Mouse (Mus musculus) forebrain, postnatal 0 days (tissue): ENCODE data around the gene Arhgef1. TPM values are rescaled to one million over a fixed set of nuclear protein-coding genes. Genes with fewer than 3 reads are reported as not detected.

Experiments
- ATAC-seq: fragments of 200-750 bp; cut with Nextera tagmentation; 2 replicates; pipeline ENCODE4 v1.8.0; 2017; ENCODE audit warnings: mild to moderate bottlenecking, moderate library complexity
- DNase-seq: peaks from one replicate; pipeline ENCODE4 v3.0.0-alpha.2; 2015
- H3K27ac ChIP-seq: fragments of 300-500 bp; sonication (generic); 2 replicates; pipeline ENCODE4 v1.5.1; 2014; ENCODE audit warnings: low read depth, mild to moderate bottlenecking, antibody characterized with exemption, low read length, moderate library complexity, mixed read lengths
- H3K27me3 ChIP-seq: fragments of 300-500 bp; sonication (generic); 2 replicates; pipeline ENCODE4 v1.6.1; 2014; ENCODE audit warnings: mild to moderate bottlenecking, low read length, mixed read lengths; ENCODE audit not compliant: insufficient read depth
- H3K36me3 ChIP-seq: fragments of 300-500 bp; sonication (generic); 2 replicates; pipeline ENCODE4 v1.6.1; 2014; ENCODE audit warnings: mild to moderate bottlenecking, moderate library complexity; ENCODE audit not compliant: insufficient read depth
- H3K4me1 ChIP-seq: fragments of 300-500 bp; sonication (generic); 2 replicates; pipeline ENCODE4 v1.6.1; 2014; ENCODE audit warnings: antibody characterized with exemption; ENCODE audit not compliant: insufficient read depth
- H3K4me2 ChIP-seq: fragments of 300-500 bp; sonication (generic); 2 replicates; pipeline ENCODE4 v1.6.1; 2014; ENCODE audit warnings: low read depth, mild to moderate bottlenecking, moderate library complexity
- H3K4me3 ChIP-seq: fragments of 300-500 bp; sonication (generic); 2 replicates; pipeline ENCODE4 v1.5.1; 2014; ENCODE audit warnings: low read depth, low read length, mixed read lengths
- H3K9ac ChIP-seq: fragments of 300-500 bp; sonication (generic); 2 replicates; pipeline ENCODE4 v1.6.1; 2014; ENCODE audit warnings: mild to moderate bottlenecking
- H3K9me3 ChIP-seq: fragments of 300-500 bp; sonication (generic); 2 replicates; pipeline ENCODE4 v1.6.1; 2016; ENCODE audit warnings: low read length
- CTCF ChIP-seq: sonication (generic); IDR thresholded peaks from 2 replicates; pipeline ENCODE4 v1.5.1; 2016; ENCODE audit warnings: antibody characterized with exemption, control low read depth, low read depth
- WGBS: fragments of 180-500 bp; shearing (Covaris S2); extraction: QIAGEN DNeasy Blood & Tissue Kit; methylation state at CpG from one replicate; pipeline ENCODE4 v1.1.7; 2014; 5-methylcytosine and 5-hydroxymethylcytosine counted together
- polyA plus RNA-seq: library from polyadenylated mRNA; unstranded; fragments of >200 nt; fragmentation: Nextera tagmentation; extraction: Ambion mirVana; gene quantifications from 2 replicates; pipeline ENCODE4 v1.2.1, GENCODE M21; 2015
- total RNA-seq: library from RNA; depleted of rRNA; stranded (reverse); fragments of >200 nt; gene quantifications from 2 replicates; pipeline ENCODE4 v1.2.3, GENCODE M21; 2014

Arhgef1 gene
- total and polyA plus RNA-seq, 2 experiments from 2014 or later = 26.8 to 30.3 TPM

- Histone ChIP-seq H3K4me3 (no peak overlapping the region), H3K4me2 (no peak overlapping the region), H3K4me1 (no peaks in the 10 kb centered on the region), H3K27me3 (peaks cover 77% of the 10 kb centered on the region), H3K36me3 (no peaks in the 10 kb centered on the region), H3K9me3 (no peaks in the 10 kb centered on the region), H3K9ac (no peak overlapping the region), H3K27ac (no peak overlapping the region)
- WGBS = 5% methylated on average over 6 of the region's 6 CpGs
- ATAC-seq = no peak
- no peak for DNase-seq
- no peak for TF ChIP-seq CTCF
Measured at GRCm38 (mm10) chr7:24943641-24944040, 40.9 kb downstream of the Arhgef1 start.

GRCm38 (mm10) chr7:24944257-24944950 lies 41.7 kb downstream of the Arhgef1 start, which contains the start of gene Gm4881:
Gm4881 (minus strand) TSS chr7:24944494.
- 4% methylated on average over 68 of the region's 72 CpGs for WGBS
- ATAC-seq = no peak
- no peak for TF ChIP-seq CTCF
- H3K9me3 ChIP-seq = no peaks in the 10 kb centered on the region
- H3K4me1 ChIP-seq = no peaks in the 10 kb centered on the region
- peak within 1 kb of the TSS; percentile 37 for H3K4me3 ChIP-seq
- no peak for DNase-seq
- H3K36me3 ChIP-seq = no peaks in the 10 kb centered on the region
- peaks cover 79% of the 10 kb centered on the region for H3K27me3 ChIP-seq
- no peak within 1 kb of the TSS for H3K27ac ChIP-seq
- H3K9ac ChIP-seq = no peak within 1 kb of the TSS
- H3K4me2 ChIP-seq = peak within 1 kb of the TSS; percentile 63

GRCm38 (mm10) chr7:24947316-24948048 lies 44.8 kb downstream of the Arhgef1 start:
- Histone ChIP-seq H3K9ac (no peak overlapping the region), H3K4me2 (no peak overlapping the region), H3K36me3 (no peaks in the 10 kb centered on the region), H3K4me3 (no peak overlapping the region), H3K9me3 (no peaks in the 10 kb centered on the region), H3K27me3 (peaks cover 87% of the 10 kb centered on the region), H3K27ac (no peak overlapping the region), H3K4me1 (no peaks in the 10 kb centered on the region)
- DNase-seq (no peak), ATAC-seq (no peak)
- 3% methylated on average over 7 of the region's 7 CpGs for WGBS
- TF ChIP-seq CTCF = no peak

- no peak for TF ChIP-seq CTCF
- Histone ChIP-seq H3K9ac (no peak overlapping the region), H3K4me3 (peak overlapping the region; percentile 7; the same call in 1 of the 2 replicates), H3K4me1 (no peaks in the 10 kb centered on the region), H3K27ac (no peak overlapping the region), H3K4me2 (peak overlapping the region; percentile 27; the same call in 1 of the 2 replicates), H3K9me3 (no peaks in the 10 kb centered on the region), H3K36me3 (no peaks in the 10 kb centered on the region), H3K27me3 (peaks cover 84% of the 10 kb centered on the region)
- ATAC-seq (no peak), DNase-seq (no peak)
- WGBS = 2% methylated on average over 29 of the region's 29 CpGs
Measured at GRCm38 (mm10) chr7:24948774-24949173, 46.1 kb downstream of the Arhgef1 start.

- peak; percentile 61 for ATAC-seq
- Histone ChIP-seq H3K4me3 (no peak overlapping the region), H3K4me1 (no peaks in the 10 kb centered on the region), H3K4me2 (no peak overlapping the region), H3K27me3 (peaks cover 77% of the 10 kb centered on the region), H3K9me3 (no peaks in the 10 kb centered on the region), H3K9ac (no peak overlapping the region), H3K36me3 (no peaks in the 10 kb centered on the region), H3K27ac (no peak overlapping the region)
- peak; percentile 62 for DNase-seq
- 3% methylated on average over 8 of the region's 8 CpGs for WGBS
- TF ChIP-seq CTCF = peak; percentile 80
Measured at GRCm38 (mm10) chr7:24949958-24950623, 47.4 kb downstream of the Arhgef1 start.

GRCm38 (mm10) chr7:24953966-24954365 lies 51.3 kb downstream of the Arhgef1 start:
- Histone ChIP-seq H3K27ac (no peak overlapping the region), H3K36me3 (no peaks in the 10 kb centered on the region), H3K9me3 (no peaks in the 10 kb centered on the region), H3K27me3 (peaks cover 55% of the 10 kb centered on the region), H3K9ac (peak overlapping the region; percentile 18; the same call in 1 of the 2 replicates), H3K4me3 (peak overlapping the region; percentile 28), H3K4me2 (peak overlapping the region; percentile 48), H3K4me1 (no peaks in the 10 kb centered on the region)
- ATAC-seq (peak; percentile 34), DNase-seq (no peak)
- WGBS = 2% methylated on average over 23 of the region's 24 CpGs
- no peak for TF ChIP-seq CTCF
